Mouse (Mus musculus) spleen, adult 10 weeks (tissue): Measurements from ENCODE around the gene Olfr1386. TPM values are rescaled to one million over a fixed set of nuclear protein-coding genes. Genes with fewer than 3 reads are reported as not detected.

Experiments
- polyA plus RNA-seq: library from polyadenylated mRNA; stranded (reverse); fragments of 350-450 nt; fragmentation: Illumina TruSeq; extraction: RNeasy Lipid Tissue Mini Kit (QIAGEN cat#74804); gene quantifications from one replicate; pipeline ENCODE4 v1.2.3, GENCODE M21; 2015; ENCODE audit warnings: low replicate concordance; ENCODE audit not compliant: insufficient read depth

Olfr1386 gene
- not detected for polyA plus RNA-seq

GRCm38 (mm10) chr11:49464746-49465145, at the start of gene Olfr1386:
Olfr1386 (plus strand) TSS chr11:49465046.

GRCm38 (mm10) chr11:49422767-49423166, 42.1 kb upstream of the Olfr1386 start, which contains the start of gene Olfr1389:
Olfr1389 (plus strand) TSS chr11:49423067.

GRCm38 (mm10) chr11:49436411-49436810, 28.4 kb upstream of the Olfr1386 start, which contains the start of gene Olfr1388:
Olfr1388 (plus strand) TSS chr11:49436624.

GRCm38 (mm10) chr11:49455043-49455442, 9.8 kb upstream of the Olfr1386 start, which contains the start of gene Olfr1387:
Olfr1387 (plus strand) TSS chr11:49455343.

GRCm38 (mm10) chr11:49488770-49489169, 23.9 kb downstream of the Olfr1386 start, which contains the start of gene Olfr1385:
Olfr1385 (plus strand) TSS chr11:49489070.

GRCm38 (mm10) chr11:49519348-49519747, 54.5 kb downstream of the Olfr1386 start, which contains the start of gene Olfr1383:
Olfr1383 (plus strand) TSS chr11:49519648.

Other genes with a start within 250 kb of the Olfr1386 start
- gene Mgat1, start 220.9 kb upstream of the Olfr1386 start, polyA plus RNA-seq: 120 TPM
- gene Olfr1393, start 186.7 kb upstream of the Olfr1386 start, polyA plus RNA-seq: 0.17 TPM
- 0.17 TPM for gene Olfr1392, start 179.8 kb upstream of the Olfr1386 start, polyA plus RNA-seq
- not detected for gene Olfr10, start 160.3 kb upstream of the Olfr1386 start, polyA plus RNA-seq
- gene Olfr1391, start 142.3 kb upstream of the Olfr1386 start, polyA plus RNA-seq: not detected
- not detected for gene Olfr1390, start 129.9 kb upstream of the Olfr1386 start, polyA plus RNA-seq
- gene Olfr1389, start 42.0 kb upstream of the Olfr1386 start, polyA plus RNA-seq: not detected
- 0.43 TPM for gene Olfr1388, start 28.4 kb upstream of the Olfr1386 start, polyA plus RNA-seq
- not detected for gene Olfr1387, start 9.7 kb upstream of the Olfr1386 start, polyA plus RNA-seq
- gene Olfr1385, start 24.0 kb downstream of the Olfr1386 start, polyA plus RNA-seq: not detected
- not detected for gene Olfr1384, start 41.7 kb downstream of the Olfr1386 start, polyA plus RNA-seq
- not detected for gene Olfr1383, start 54.6 kb downstream of the Olfr1386 start, polyA plus RNA-seq
- not detected for gene Olfr1382, start 63.2 kb downstream of the Olfr1386 start, polyA plus RNA-seq
- gene Olfr1381, start 78.4 kb downstream of the Olfr1386 start, polyA plus RNA-seq: not detected
- not detected for gene Olfr1380, start 91.8 kb downstream of the Olfr1386 start, polyA plus RNA-seq
- 3.9 TPM for gene Flt4, start 144.2 kb downstream of the Olfr1386 start, polyA plus RNA-seq
- not detected for gene Scgb3a1, start 198.6 kb downstream of the Olfr1386 start, polyA plus RNA-seq
- gene Cnot6, start 247.7 kb downstream of the Olfr1386 start, polyA plus RNA-seq: 109 TPM